Mouse (Mus musculus): Measurements from ENCODE around the gene Myom1. TPM values are rescaled to one million over a fixed set of nuclear protein-coding genes. Genes with fewer than 3 reads are reported as not detected.

Gene Myom1
- polyA plus RNA-seq, 1 experiment from 2014 or later, result 1.3 TPM

GRCm38 (mm10) chr17:71102571-71103551, 100.4 kb downstream of the Myom1 start:
- Histone ChIP-seq H3K27me3 (ENCODE audit: control insufficient read depth, insufficient read depth, low read length) (no peaks in the 10 kb centered on the region), H3K9ac (replicated peaks; ENCODE audit: low read length) (no peak overlapping the region), H3K4me1 (ENCODE audit: control insufficient read depth, insufficient read depth, low read length) (no peaks in the 10 kb centered on the region), H3K4me2 (ENCODE audit: low read length) (no peak overlapping the region), H3K9me3 (ENCODE audit: control insufficient read depth, low read length) (no peaks in the 10 kb centered on the region), H3K27ac (replicated peaks; ENCODE audit: low read depth, low read length) (no peak overlapping the region), H3K4me3 (replicated peaks; ENCODE audit: low read depth, low read length) (no peak overlapping the region), H3K36me3 (ENCODE audit: control insufficient read depth, insufficient read depth, low read length) (no peaks in the 10 kb centered on the region)
- ATAC-seq (ENCODE audit: low FRiP score, low TSS enrichment) (no peak), DNase-seq (no peak)
- WGBS, result 67% methylated on average over 17 of the region's 17 CpGs

GRCm38 (mm10) chr17:71105297-71105696, 102.9 kb downstream of the Myom1 start:
- no peaks in the 10 kb centered on the region for H3K4me1 ChIP-seq (ENCODE audit: control insufficient read depth, insufficient read depth, low read length)
- H3K9me3 ChIP-seq (ENCODE audit: control insufficient read depth, low read length), result no peaks in the 10 kb centered on the region
- H3K4me2 ChIP-seq (ENCODE audit: low read length), result no peak overlapping the region
- no peaks in the 10 kb centered on the region for H3K36me3 ChIP-seq (ENCODE audit: control insufficient read depth, insufficient read depth, low read length)
- no peak overlapping the region for H3K4me3 ChIP-seq (replicated peaks; ENCODE audit: low read depth, low read length)
- DNase-seq (no peak), ATAC-seq (ENCODE audit: low FRiP score, low TSS enrichment) (no peak)
- H3K9ac ChIP-seq (replicated peaks; ENCODE audit: low read length), result no peak overlapping the region
- WGBS, result 98% methylated on average over 7 of the region's 7 CpGs
- no peaks in the 10 kb centered on the region for H3K27me3 ChIP-seq (ENCODE audit: control insufficient read depth, insufficient read depth, low read length)
- H3K27ac ChIP-seq (replicated peaks; ENCODE audit: low read depth, low read length), result no peak overlapping the region

- Histone ChIP-seq H3K27me3 (ENCODE audit: control insufficient read depth, insufficient read depth, low read length) (no peaks in the 10 kb centered on the region), H3K9ac (replicated peaks; ENCODE audit: low read length) (no peak overlapping the region), H3K4me3 (replicated peaks; ENCODE audit: low read depth, low read length) (no peak overlapping the region), H3K4me1 (ENCODE audit: control insufficient read depth, insufficient read depth, low read length) (no peaks in the 10 kb centered on the region), H3K9me3 (ENCODE audit: control insufficient read depth, low read length) (no peaks in the 10 kb centered on the region), H3K36me3 (ENCODE audit: control insufficient read depth, insufficient read depth, low read length) (no peaks in the 10 kb centered on the region), H3K27ac (replicated peaks; ENCODE audit: low read depth, low read length) (no peak overlapping the region), H3K4me2 (ENCODE audit: low read length) (no peak overlapping the region)
- no peak for ATAC-seq (ENCODE audit: low FRiP score, low TSS enrichment)
- WGBS, result 72% methylated on average over 8 of the region's 8 CpGs
- no peak for DNase-seq
These were observed 103.8 kb downstream of the Myom1 start for GRCm38 (mm10) chr17:71106250-71106649.

GRCm38 (mm10) chr17:71110753-71111265, 108.4 kb downstream of the Myom1 start:
- no peaks in the 10 kb centered on the region for H3K27me3 ChIP-seq (ENCODE audit: control insufficient read depth, insufficient read depth, low read length)
- H3K27ac ChIP-seq (replicated peaks; ENCODE audit: low read depth, low read length), result no peak overlapping the region
- 88% methylated on average over 6 of the region's 6 CpGs for WGBS
- no peak overlapping the region for H3K9ac ChIP-seq (replicated peaks; ENCODE audit: low read length)
- no peak for DNase-seq
- no peaks in the 10 kb centered on the region for H3K9me3 ChIP-seq (ENCODE audit: control insufficient read depth, low read length)
- ATAC-seq (ENCODE audit: low FRiP score, low TSS enrichment), result no peak
- no peak overlapping the region for H3K4me2 ChIP-seq (ENCODE audit: low read length)
- H3K4me1 ChIP-seq (ENCODE audit: control insufficient read depth, insufficient read depth, low read length), result no peaks in the 10 kb centered on the region
- no peaks in the 10 kb centered on the region for H3K36me3 ChIP-seq (ENCODE audit: control insufficient read depth, insufficient read depth, low read length)
- no peak overlapping the region for H3K4me3 ChIP-seq (replicated peaks; ENCODE audit: low read depth, low read length)

- H3K27me3 ChIP-seq (ENCODE audit: control insufficient read depth, insufficient read depth, low read length), result no peaks in the 10 kb centered on the region
- H3K4me2 ChIP-seq (ENCODE audit: low read length), result no peak overlapping the region
- H3K4me1 ChIP-seq (ENCODE audit: control insufficient read depth, insufficient read depth, low read length), result no peaks in the 10 kb centered on the region
- H3K4me3 ChIP-seq (replicated peaks; ENCODE audit: low read depth, low read length), result no peak overlapping the region
- ATAC-seq (ENCODE audit: low FRiP score, low TSS enrichment), result no peak
- no peak overlapping the region for H3K9ac ChIP-seq (replicated peaks; ENCODE audit: low read length)
- no peaks in the 10 kb centered on the region for H3K36me3 ChIP-seq (ENCODE audit: control insufficient read depth, insufficient read depth, low read length)
- DNase-seq, result no peak
- 83% methylated on average over 3 of the region's 3 CpGs for WGBS
- H3K9me3 ChIP-seq (ENCODE audit: control insufficient read depth, low read length), result no peaks in the 10 kb centered on the region
- H3K27ac ChIP-seq (replicated peaks; ENCODE audit: low read depth, low read length), result no peak overlapping the region
These were observed 110.3 kb downstream of the Myom1 start for GRCm38 (mm10) chr17:71112689-71113088.

GRCm38 (mm10) chr17:71114282-71114681, 111.8 kb downstream of the Myom1 start:
- Histone ChIP-seq H3K4me3 (replicated peaks; ENCODE audit: low read depth, low read length) (no peak overlapping the region), H3K9me3 (ENCODE audit: control insufficient read depth, low read length) (no peaks in the 10 kb centered on the region), H3K27ac (replicated peaks; ENCODE audit: low read depth, low read length) (no peak overlapping the region), H3K36me3 (ENCODE audit: control insufficient read depth, insufficient read depth, low read length) (no peaks in the 10 kb centered on the region), H3K27me3 (ENCODE audit: control insufficient read depth, insufficient read depth, low read length) (no peaks in the 10 kb centered on the region), H3K4me1 (ENCODE audit: control insufficient read depth, insufficient read depth, low read length) (no peaks in the 10 kb centered on the region), H3K4me2 (ENCODE audit: low read length) (no peak overlapping the region), H3K9ac (replicated peaks; ENCODE audit: low read length) (no peak overlapping the region)
- ATAC-seq (ENCODE audit: low FRiP score, low TSS enrichment) (no peak), DNase-seq (no peak)
- WGBS, result 79% methylated on average over 4 of the region's 4 CpGs

GRCm38 (mm10) chr17:71117956-71118355, 115.5 kb downstream of the Myom1 start:
- no peak overlapping the region for H3K27ac ChIP-seq (replicated peaks; ENCODE audit: low read depth, low read length)
- no peaks in the 10 kb centered on the region for H3K9me3 ChIP-seq (ENCODE audit: control insufficient read depth, low read length)
- ATAC-seq (ENCODE audit: low FRiP score, low TSS enrichment) (no peak), DNase-seq (no peak)
- H3K4me1 ChIP-seq (ENCODE audit: control insufficient read depth, insufficient read depth, low read length), result no peaks in the 10 kb centered on the region
- no peak overlapping the region for H3K9ac ChIP-seq (replicated peaks; ENCODE audit: low read length)
- WGBS, result 89% methylated on average over 4 of the region's 4 CpGs
- no peaks in the 10 kb centered on the region for H3K27me3 ChIP-seq (ENCODE audit: control insufficient read depth, insufficient read depth, low read length)
- H3K36me3 ChIP-seq (ENCODE audit: control insufficient read depth, insufficient read depth, low read length), result no peaks in the 10 kb centered on the region
- no peak overlapping the region for H3K4me3 ChIP-seq (replicated peaks; ENCODE audit: low read depth, low read length)
- H3K4me2 ChIP-seq (ENCODE audit: low read length), result no peak overlapping the region

GRCm38 (mm10) chr17:71118607-71119006, 116.2 kb downstream of the Myom1 start:
- no peak for DNase-seq
- no peak for ATAC-seq (ENCODE audit: low FRiP score, low TSS enrichment)
- no peaks in the 10 kb centered on the region for H3K36me3 ChIP-seq (ENCODE audit: control insufficient read depth, insufficient read depth, low read length)

GRCm38 (mm10) chr17:71120626-71121025, 118.2 kb downstream of the Myom1 start:
- H3K27me3 ChIP-seq (ENCODE audit: control insufficient read depth, insufficient read depth, low read length), result no peaks in the 10 kb centered on the region
- no peaks in the 10 kb centered on the region for H3K4me1 ChIP-seq (ENCODE audit: control insufficient read depth, insufficient read depth, low read length)
- DNase-seq, result no peak
- H3K4me3 ChIP-seq (replicated peaks; ENCODE audit: low read depth, low read length), result no peak overlapping the region
- H3K9me3 ChIP-seq (ENCODE audit: control insufficient read depth, low read length), result no peaks in the 10 kb centered on the region
- H3K27ac ChIP-seq (replicated peaks; ENCODE audit: low read depth, low read length), result no peak overlapping the region
- no peak overlapping the region for H3K9ac ChIP-seq (replicated peaks; ENCODE audit: low read length)
- no peak for ATAC-seq (ENCODE audit: low FRiP score, low TSS enrichment)
- WGBS, result 62% methylated on average over 5 of the region's 6 CpGs
- no peaks in the 10 kb centered on the region for H3K36me3 ChIP-seq (ENCODE audit: control insufficient read depth, insufficient read depth, low read length)
- H3K4me2 ChIP-seq (ENCODE audit: low read length), result no peak overlapping the region

More at GRCm38 (mm10) chr17:71118607-71119006, 116.2 kb downstream of the Myom1 start:
- WGBS, result 46% methylated on average over 4 of the region's 4 CpGs
- H3K9me3 ChIP-seq (ENCODE audit: control insufficient read depth, low read length), result no peaks in the 10 kb centered on the region
- H3K27ac ChIP-seq (replicated peaks; ENCODE audit: low read depth, low read length), result no peak overlapping the region
- H3K4me3 ChIP-seq (replicated peaks; ENCODE audit: low read depth, low read length), result no peak overlapping the region
- H3K9ac ChIP-seq (replicated peaks; ENCODE audit: low read length), result no peak overlapping the region
- H3K27me3 ChIP-seq (ENCODE audit: control insufficient read depth, insufficient read depth, low read length), result no peaks in the 10 kb centered on the region
- H3K4me1 ChIP-seq (ENCODE audit: control insufficient read depth, insufficient read depth, low read length), result no peaks in the 10 kb centered on the region
- no peak overlapping the region for H3K4me2 ChIP-seq (ENCODE audit: low read length)
